Mouse (Mus musculus) frontal cortex, adult 2 months (tissue): ENCODE measurements around the gene Syt7. TPM values are rescaled to one million over a fixed set of nuclear protein-coding genes. Genes with fewer than 3 reads are reported as not detected.

Experiments used
- polyA plus RNA-seq: library from polyadenylated mRNA; depleted of rRNA; stranded (reverse); fragments of >200 nt; gene quantifications from 2 replicates; pipeline ENCODE4 v1.2.3, GENCODE M21; 2012; rRNA removed

Gene Syt7
- polyA plus RNA-seq, 1 experiment, result 212 TPM

Other genes with a start within 250 kb of the Syt7 start
- gene Fads1, start 206.2 kb upstream of the Syt7 start, polyA plus RNA-seq, result 200 and 219 TPM in 2 replicates
- 53.8 and 63.9 TPM in 2 replicates for gene Tmem258, start 185.1 kb upstream of the Syt7 start, polyA plus RNA-seq
- 11.2 and 13.9 TPM in 2 replicates for gene Fen1, start 184.9 kb upstream of the Syt7 start, polyA plus RNA-seq
- gene Myrf, start 148.3 kb upstream of the Syt7 start, polyA plus RNA-seq, result 13.4 and 14.4 TPM in 2 replicates
- 46.8 and 52.7 TPM in 2 replicates for gene Dagla, start 84.2 kb upstream of the Syt7 start, polyA plus RNA-seq
- gene Lrrc10b, start 68.4 kb downstream of the Syt7 start, polyA plus RNA-seq, result 4.7 and 7.8 TPM in 2 replicates
- 0.84 and 1.2 TPM in 2 replicates for gene Ppp1r32, start 93.8 kb downstream of the Syt7 start, polyA plus RNA-seq
- gene Cpsf7, start 136.2 kb downstream of the Syt7 start, polyA plus RNA-seq, result 80.3 and 90.6 TPM in 2 replicates
- gene Sdhaf2, start 137.1 kb downstream of the Syt7 start, polyA plus RNA-seq, result 57.7 and 61.9 TPM in 2 replicates
- gene Tmem216, start 167.1 kb downstream of the Syt7 start, polyA plus RNA-seq, result 21.4 and 22.2 TPM in 2 replicates
- 13.9 and 14.1 TPM in 2 replicates for gene Cyb561a3, start 188.1 kb downstream of the Syt7 start, polyA plus RNA-seq
- gene Tmem138, start 188.3 kb downstream of the Syt7 start, polyA plus RNA-seq, result 21.2 and 22.3 TPM in 2 replicates
- 126 and 138 TPM in 2 replicates for gene Ddb1, start 216.2 kb downstream of the Syt7 start, polyA plus RNA-seq
- 14.4 and 15.0 TPM in 2 replicates for gene Tkfc, start 216.6 kb downstream of the Syt7 start, polyA plus RNA-seq
- 0.99 and 1.4 TPM in 2 replicates for gene Vwce, start 245.1 kb downstream of the Syt7 start, polyA plus RNA-seq